Mouse (Mus musculus) E14TG2a.4 (cell line): ENCODE measurements at regions not wholly inside any gene's neighbourhood (a gene's known extent, or its start where the extent isn't known, plus 50 kb on each side); places are given as distances from the start of the nearest gene placed in this dataset.

Source experiments
- CTCF ChIP-seq: conservative IDR thresholded peaks from 2 replicates; pipeline ENCODE4 v1.5.1; 2014; ENCODE audit warnings: low read length
- NANOG ChIP-seq: IDR thresholded peaks from 2 replicates; pipeline ENCODE4 v1.6.1; 2014; ENCODE audit warnings: borderline replicate concordance, low read length, mixed read lengths

DNA sequence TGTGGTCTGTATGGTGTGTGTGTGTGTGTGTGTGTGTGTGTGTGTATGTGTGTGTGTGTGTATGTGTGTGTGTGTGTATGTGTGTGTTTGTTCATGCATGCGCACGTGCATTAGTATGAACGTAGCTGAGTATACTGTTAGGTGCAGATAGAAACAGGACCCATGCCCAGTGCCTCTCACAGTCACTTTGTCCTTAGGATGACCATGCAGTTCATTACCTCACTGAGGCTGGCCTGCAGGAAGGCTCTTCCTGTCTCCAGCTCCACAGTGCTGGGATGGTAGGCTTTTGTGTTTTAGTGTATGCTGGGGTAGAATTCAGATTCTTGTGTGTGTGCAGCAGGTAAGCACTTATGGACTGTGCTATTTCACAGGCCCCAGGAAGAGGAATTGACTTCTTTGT, 250.0 kb upstream of the Tacr3 start:
- TF ChIP-seq CTCF (no peak), NANOG (no peak)
